Mouse (Mus musculus): Measurements from ENCODE around the gene Ddah1.

The Ddah1 gene

DNA sequence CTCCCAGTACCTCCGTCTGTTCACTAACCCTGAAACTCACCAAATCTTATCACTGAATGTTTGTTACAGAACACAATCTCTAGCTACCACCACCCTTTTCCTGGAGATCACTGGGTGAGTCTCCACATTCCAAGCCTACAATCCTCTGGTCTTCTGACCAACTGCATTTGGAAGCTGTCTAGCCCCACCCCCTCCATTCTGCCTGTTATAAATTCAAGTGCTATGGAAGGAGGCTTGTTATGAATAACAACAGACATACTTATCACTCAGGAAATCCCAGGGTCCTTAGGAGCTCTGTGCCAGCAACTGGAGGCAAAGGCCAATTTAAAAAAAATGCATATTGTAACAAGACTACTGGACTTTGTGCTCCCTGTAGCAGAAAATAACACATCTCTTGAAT, 58.3 kb downstream of the Ddah1 start:
- DNase-seq (ENCODE audit: low spot score in 2 of 2): no peak

DNA sequence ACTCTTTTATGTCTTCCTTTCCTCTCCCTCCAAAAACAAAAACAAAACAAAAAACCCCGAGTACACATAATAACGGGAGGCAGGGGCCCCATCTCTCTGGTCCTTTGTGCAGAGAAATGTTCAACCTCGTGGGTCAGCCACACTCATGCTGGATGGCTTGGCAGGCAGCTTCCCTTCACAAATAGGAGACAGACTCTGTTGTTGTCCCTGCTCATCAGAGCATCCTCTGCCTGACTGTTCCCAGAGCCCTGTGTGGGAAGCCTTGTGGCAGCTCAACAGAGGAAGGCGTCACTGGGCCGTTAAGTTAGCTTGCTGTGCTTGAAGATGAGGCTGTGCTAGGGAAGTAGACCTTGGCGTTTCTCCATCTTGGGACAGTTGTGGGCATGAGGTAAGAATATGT, 58.8 kb downstream of the Ddah1 start:
- no peak for DNase-seq (ENCODE audit: low spot score in 2 of 2)

DNA sequence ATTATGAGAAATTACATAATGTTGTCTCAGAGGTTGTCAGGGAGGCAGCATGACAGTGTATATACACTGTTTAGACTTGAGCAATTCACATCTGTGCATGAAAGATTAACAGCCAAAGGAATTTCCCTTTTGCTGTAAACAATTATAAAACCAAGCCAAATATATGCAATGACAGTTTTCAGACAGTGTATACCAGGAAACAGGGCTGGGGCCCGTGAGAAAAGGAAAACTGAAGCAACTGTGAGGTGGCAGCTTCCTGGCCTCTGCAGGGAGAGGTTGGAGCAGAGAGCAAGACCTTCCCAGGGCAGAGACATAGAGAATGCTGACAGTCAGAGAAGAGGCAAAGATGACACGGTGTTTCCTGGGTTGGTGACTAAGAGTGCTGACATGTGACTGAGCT, 62.0 kb downstream of the Ddah1 start:
- DNase-seq (ENCODE audit: low spot score in 2 of 2): no peak

DNA sequence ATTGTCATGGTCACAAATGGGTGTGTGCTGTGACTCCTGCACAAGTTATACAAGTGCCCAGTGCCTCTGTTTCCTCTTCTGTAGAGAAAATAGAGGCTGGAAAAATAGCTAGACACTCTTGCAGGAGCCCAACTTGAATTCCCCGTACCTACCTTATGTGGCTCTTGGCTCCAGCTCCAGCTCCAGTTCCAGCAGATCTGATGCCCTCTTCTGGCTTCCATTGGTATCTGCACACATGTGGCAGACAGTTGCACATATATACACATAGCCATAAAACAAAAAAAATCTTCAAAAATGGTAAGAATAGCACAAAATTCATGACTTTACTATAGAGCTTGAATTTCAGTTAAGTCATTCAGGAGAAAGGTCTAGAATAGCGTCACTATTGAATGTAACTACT, 62.5 kb downstream of the Ddah1 start:
- DNase-seq (ENCODE audit: low spot score in 2 of 2): no peak

DNA sequence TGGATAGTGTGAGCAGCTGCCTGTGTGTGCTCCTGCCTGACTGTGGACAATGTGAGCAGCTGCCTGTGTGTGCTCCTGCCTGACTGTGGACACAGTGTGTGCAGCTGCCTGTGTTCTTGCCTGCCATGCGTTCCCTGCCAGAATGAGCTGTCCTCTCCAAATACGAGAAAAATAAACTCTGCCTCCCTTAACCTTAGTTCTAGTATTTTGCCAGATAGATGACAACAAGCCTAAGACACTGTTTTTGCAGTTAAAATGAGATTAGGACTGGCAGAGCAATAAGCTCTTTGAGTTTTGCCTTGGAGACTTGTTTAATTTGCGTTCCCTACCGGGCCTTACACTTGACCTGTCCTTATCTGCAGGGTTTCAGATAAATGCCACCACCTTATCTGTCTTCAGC, 63.7 kb downstream of the Ddah1 start:
- no peak for DNase-seq (ENCODE audit: low spot score in 2 of 2)

DNA sequence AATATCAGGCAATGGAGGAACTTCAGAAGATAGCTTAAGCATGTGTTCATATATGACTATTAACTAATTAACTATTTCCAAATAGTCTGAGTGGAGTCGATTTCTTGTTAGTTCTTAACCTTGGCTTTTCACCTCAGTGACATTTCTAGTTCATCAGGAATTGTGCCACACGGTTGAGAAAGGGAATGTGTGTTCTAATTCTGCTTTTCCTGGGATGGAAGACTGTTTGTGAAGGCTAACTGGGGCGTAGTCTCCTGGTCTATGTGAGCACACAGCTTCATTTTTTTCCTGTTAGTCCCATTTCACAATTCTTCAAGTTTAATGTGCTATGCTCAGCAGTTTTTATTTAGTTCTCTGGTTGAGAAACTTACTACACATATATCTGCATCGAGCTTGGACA, 65.2 kb downstream of the Ddah1 start:
- no peak for DNase-seq (ENCODE audit: low spot score in 2 of 2)

DNA sequence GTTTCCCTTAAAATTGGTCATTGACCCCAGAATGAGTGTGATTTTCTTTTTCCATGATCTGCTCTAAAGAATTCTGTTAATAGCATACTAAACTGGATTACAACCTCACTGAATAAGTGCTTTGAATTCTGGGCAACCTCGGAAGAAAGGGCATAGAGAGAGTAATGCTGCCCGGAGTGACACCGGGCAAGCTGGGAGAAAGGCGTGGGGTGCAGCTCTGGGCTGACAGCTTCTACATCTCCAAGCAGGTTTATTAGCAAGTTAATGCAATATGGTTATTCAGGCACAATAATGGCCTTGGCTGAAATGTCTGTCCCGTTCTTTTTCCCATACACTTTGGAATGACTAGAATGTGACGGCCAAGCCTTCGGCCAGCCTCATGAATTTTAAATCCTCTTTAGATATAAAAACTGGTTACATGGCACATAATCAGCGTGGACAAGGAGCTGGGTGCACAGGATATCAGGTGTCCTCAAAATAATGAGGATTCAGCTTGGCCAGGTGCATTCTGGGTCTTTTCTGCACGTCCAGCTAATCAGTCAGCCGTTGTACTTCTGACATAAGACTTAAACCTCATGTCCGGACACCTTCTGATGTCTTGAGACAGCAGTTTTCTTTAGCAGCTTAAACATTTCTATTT, 67.1 kb downstream of the Ddah1 start:
- DNase-seq (ENCODE audit: low spot score in 2 of 2): no peak

DNA sequence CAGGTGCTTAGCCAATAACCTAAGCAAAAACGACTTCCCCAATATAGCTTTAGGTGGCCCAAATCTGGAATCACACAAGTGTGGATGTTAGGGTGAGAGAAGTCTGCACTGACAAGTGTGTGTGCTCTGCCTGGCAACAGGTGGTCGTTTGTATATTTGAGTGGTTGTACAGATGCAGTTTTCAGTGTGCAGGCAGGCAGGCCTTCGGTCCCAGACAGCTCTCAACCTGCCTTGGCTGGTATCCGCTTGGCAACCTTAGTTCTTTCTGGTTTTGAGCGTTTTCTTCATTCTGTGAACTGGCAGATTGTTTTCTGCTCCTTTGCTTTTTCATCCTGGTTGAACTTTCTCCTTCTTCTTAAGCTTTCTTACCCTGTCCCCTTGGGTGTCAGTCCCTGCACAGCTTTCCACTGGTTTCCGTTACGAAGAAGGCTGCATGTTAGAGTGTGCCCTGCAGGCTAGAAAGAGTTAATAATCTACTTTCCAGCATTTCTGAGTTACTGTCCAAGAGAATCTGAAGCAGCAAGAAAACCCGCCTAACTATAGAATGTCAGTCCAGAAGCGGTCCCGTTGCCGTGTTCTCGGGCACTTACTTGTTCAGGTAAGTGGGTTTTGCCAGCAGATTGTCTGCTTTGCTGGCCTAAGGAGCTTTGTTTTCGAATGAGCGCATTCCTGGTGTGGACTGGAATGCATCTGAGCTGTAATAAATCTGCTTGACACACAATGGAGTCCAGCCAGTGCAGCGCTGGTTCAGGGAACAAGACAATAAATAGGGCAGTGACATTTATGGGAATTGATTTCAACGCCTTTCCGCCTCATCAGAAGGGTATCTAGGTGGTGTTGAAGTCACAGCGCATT, 68.9 kb downstream of the Ddah1 start:
- no peak for DNase-seq (ENCODE audit: low spot score in 2 of 2)

DNA sequence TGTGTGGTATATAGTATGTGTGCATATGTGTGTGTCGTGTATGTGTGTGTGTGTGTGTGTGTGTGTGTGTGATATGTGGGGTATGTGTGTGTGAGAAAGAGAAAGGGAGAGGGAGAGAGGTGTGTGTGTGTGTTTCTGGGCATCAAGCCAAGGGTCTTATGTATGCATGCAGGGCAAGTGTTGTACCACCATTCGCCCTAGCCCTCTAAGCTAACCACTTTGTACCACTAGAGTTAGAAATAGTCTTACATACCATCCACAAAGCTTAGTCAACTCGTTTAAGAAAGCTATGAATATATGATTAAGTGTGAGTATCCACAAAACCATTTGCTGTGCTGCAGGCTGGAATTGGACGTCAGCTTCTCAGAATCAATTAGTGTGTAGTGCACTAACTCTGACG, 70.4 kb downstream of the Ddah1 start:
- no peak for DNase-seq (ENCODE audit: low spot score in 2 of 2)

DNA sequence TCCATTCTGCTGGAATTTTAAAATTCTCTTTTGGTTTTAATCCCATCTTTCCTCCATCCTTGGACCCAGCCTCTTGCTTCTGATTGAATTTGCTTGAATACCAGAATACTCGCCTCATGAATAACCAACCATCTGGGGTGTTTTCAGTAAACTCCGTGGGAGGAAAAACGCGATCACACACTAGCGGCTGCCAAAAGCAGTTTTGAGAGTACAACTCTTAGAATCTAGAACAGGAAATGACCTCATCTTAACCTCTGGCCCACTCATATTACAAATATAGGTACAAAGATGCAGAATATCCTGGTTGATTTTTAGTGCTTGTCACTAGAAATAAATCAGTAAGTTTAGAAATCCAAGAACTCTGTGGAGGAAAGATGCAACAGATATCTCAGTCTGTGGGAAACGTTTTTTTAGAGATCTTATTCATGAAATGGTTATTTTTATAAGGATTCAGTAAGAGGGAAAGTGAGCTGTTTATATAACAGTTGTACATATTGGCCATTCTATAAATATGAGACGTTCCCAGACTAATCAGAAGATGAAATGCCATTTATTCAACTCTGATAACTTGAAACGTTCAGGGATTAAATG, 75.6 kb downstream of the Ddah1 start:
- peak; percentile 48 to 54 for DNase-seq (ENCODE audit: low spot score in 2 of 2)

DNA sequence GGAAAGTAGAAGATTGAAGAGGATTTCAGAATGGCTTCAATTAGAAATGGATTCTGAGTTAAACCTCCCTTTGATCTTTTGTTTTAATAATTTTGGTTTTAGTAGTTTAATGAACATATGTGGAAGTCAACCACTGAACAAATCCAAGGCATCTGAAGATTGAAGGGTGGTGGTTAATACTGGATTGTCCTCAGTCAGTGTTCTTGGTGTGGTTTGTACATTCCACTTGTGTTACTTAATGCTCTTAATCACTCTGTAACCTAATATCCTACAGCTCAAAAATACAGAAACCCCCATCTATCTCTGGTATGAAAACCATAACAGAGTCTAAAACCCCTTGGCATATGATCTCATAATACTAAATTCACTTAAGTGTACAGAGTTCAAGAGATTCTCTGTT, 79.8 kb downstream of the Ddah1 start:
- no peak for DNase-seq (ENCODE audit: low spot score in 2 of 2)

DNA sequence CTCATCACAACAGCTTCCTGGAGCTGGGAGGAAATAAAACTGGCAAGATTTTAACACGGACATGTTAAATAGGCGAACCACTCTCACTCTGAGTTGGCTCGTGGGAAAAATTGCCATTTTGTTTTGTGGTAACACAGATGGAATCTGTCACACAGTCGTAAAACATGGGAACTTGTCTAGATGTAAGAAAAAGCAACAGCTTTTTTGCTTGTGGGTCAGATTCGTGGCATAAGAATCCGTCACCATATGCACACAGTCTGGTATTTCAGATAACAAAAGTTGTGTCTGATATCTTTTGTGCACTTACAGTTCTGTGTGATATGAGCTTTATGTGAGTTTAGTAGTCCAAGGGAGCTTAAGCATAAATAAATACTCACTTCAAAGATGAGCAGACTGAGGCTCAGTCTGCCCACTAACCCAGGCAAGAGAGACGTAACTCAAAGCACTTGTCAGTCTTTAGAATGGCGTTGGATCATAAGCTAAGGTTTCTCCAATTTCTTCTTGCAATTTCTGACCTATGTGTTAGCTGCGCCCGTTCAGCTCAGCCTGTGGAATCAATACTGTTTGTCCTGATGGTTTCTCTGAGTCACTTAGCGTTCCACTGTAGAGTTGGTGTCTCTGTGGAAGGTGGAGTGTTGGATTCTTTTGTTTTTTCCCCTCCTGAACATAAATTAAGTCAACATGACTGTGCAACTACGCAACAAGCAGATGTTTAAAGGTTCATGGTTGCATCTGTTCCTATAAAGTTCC, 83.7 kb downstream of the Ddah1 start:
- DNase-seq (ENCODE audit: low spot score in 2 of 2): no peak

DNA sequence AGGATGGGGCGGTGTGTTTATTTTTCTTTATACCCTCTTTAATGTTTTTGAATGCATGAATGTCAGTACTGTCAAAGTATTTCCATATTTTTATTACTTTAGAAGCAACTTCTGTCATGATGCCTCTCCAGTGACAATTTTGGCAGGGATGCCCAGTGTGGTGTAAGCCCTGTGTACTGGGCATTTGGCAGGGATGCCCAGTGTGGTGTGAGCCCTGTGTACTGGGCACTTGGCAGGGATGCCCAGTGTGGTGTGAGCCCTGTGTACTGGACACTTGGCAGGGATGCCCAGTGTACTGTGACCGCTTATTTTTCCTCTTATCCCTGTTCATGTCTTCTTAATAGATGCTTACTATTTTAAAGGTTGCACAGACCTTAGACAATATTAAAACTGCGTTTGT, 85.4 kb downstream of the Ddah1 start:
- DNase-seq (ENCODE audit: low spot score in 2 of 2): no peak

DNA sequence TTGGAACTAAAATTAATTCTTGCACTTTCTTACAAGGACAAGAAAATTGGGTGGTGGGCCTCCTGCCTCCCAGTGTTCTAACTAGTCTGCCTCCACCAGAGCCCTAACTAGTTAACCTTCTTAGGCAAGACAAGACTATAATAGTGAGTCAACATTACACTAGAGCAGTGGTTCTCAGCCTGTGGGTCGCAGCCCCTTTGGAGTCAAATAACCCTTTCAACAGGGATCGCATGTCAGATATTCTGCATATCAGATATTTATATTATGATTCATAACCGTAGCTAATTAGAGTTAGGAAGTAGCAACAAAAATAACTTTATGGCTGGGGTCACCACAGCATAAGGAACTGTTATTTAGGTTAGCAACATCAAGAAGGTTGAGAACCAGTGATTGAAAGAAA, 86.4 kb downstream of the Ddah1 start:
- no peak for DNase-seq (ENCODE audit: low spot score in 2 of 2)

DNA sequence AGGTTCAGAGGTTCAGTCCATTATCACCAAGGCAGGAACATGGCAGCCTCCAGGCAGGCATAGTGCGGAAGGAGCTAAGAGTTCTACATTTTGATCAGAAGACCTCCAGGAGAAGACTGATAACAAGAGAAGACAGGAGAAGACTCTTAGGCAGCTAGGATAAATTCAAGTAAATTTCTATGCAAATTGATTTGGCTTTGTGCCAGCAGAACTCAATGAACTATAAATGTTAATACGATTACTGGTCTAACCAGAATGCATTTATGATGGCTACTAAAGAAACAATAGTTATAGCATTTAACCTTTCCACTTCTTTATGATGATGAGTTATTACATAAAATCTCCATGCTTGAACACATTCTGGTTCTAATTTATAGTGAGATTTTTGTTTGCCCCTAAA, 87.8 kb downstream of the Ddah1 start:
- no peak for DNase-seq (ENCODE audit: low spot score in 2 of 2)

DNA sequence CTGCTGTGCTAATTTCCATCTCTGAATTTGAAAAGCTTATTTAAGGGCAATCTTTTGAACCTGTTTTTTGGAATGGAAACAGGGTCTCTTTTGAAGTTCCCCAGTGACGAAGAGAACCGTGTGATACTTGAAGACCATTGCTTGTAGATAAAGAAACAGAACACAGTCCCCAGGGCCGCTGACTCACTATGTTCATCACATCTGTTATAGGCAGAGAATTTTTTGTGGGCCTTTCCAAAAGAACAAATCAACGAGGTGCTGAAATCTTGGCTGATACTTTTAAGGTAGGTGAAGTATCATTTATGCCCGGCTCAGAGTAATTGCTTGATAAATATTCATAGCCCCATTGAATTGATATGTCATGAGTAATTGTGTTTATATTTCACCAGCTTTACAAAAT, 93.6 kb downstream of the Ddah1 start:
- no peak for DNase-seq (ENCODE audit: low spot score in 2 of 2)

DNA sequence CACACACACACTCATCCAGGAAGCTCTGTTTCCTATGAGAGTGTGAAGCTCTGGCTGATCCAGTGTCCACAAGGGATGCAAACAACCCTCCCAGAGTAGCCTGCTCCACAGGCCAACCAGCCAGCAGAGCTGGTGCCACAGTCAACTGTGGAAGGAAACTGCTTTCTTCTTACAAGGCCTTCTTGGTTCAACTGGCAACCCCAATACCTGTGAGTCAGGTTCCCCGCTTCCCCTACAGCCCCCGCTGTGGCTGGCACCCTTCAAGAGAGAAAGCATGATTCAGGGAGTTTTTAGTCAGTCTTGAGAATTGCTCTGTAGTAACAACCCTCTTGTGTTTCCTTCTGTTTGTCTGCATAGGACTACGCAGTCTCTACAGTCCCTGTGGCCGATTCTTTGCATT, 94.3 kb downstream of the Ddah1 start:
- DNase-seq (ENCODE audit: low spot score in 2 of 2): no peak

DNA sequence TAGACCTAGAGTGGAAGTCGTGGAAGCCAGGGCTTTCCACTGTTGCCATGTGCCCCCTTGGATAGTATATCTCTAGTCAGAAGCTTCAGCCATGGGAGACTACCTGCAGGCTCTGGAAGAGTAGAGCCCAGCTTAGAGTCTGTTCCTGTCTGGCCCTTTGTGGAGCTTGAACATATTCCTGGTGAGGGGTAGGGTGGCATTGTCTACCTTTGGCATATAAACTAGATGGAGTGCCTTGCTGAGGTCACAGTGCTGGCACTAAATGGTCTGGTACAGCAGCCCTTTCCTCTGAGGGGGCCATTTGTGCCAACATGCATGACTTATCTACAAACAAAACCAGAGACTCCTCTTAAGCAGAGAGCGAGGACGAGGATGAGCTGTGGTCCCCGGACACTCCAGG, 95.2 kb downstream of the Ddah1 start:
- DNase-seq (ENCODE audit: low spot score in 2 of 2): no peak

DNA sequence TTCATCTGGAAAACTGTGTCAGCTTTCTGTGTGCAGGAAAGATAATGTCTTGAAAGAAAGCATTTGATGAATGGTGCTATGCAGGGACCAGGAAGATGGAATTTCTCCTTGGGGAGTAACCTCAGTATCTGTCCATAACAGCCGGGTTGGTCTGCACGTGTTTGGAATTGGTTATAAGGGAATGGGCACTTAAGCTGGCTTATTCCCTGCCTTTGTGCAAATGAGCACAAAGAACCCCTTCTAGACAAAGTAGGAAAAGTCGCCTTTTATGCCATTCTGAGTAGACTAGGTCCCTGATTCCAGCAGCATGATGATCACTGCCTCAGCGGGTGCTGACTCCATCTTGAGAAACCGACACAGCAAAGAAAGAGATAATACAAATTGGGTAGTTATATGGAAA, 96.0 kb downstream of the Ddah1 start:
- no peak for DNase-seq (ENCODE audit: low spot score in 2 of 2)

DNA sequence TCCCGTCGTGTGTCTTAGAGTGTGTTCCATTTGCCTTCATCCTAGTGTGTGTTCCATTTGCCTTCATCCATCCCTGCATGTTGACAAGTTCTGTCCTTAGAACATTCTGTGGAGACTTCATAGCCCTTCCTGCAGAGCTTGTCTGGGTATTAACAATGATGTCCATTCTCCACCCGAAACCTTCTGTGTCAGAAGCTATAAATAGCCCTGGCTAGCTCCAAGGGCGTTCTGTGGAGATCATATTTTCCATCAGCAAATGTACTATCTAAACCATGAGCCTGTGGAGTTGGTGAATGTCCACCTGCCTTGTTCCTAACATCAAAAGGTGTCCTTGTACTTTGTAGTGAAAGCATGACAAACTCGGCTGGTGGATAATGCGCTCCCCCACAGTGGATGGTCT, 96.8 kb downstream of the Ddah1 start:
- no peak for DNase-seq (ENCODE audit: low spot score in 2 of 2)

DNA sequence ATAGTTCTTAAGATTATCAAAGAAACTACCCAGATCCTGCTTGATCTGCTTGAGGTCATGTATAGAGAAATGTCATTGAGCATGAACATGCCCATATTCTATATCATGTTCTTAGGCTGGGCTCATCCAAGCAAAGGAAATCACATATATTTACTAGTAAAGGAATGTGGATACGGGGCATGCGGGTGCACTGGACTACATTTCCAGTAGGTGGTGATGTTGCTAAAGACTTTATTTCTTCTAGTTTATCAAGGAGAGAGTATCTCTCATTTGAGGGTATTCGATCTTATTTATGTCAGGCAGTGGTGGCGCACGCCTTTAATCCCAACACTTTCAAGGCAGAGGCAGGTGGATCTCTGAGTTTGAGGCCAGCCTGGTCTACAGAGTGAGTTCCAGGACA, 99.9 kb downstream of the Ddah1 start:
- no peak for DNase-seq (ENCODE audit: low spot score in 2 of 2)

DNA sequence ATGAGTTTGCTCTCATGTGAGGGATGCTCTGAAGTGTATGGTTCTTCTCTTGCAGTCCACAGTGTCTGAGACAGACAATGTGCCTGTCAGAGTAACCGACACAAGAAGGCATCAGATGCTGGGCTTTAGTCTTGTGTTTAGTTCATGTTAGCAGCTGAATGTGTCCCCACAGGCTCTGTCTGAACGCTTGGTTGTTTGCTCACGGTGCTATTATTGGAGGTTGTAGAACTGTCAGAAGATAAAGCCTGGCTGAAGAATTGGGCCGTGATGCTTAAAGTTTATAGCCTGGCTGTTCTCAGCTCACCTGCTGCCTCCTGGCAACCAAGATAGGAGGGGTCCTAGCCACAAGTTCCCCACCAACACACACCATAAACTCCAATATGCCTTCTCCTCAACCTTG, 104.0 kb downstream of the Ddah1 start:
- DNase-seq (ENCODE audit: low spot score in 2 of 2): no peak
